Mouse (Mus musculus) ES-E14 (cell line): ENCODE measurements around the gene Pspn. TPM values are rescaled to one million over a fixed set of nuclear protein-coding genes. Genes with fewer than 3 reads are reported as not detected.

Source experiments
- DNase-seq: peaks from one replicate; pipeline ENCODE4 v3.0.0-alpha.2; 2013; ENCODE audit warnings: low read depth, low spot score
- H3K27ac ChIP-seq: 2 replicates; pipeline ENCODE4 v1.5.1; 2012; ENCODE audit warnings: low read depth, mild to moderate bottlenecking, low read length, moderate library complexity, mixed read lengths; ENCODE audit not compliant: poor library complexity, insufficient read depth, severe bottlenecking
- H3K36me3 ChIP-seq: 2 replicates; pipeline ENCODE4 v1.6.1; 2012; ENCODE audit warnings: mild to moderate bottlenecking, low read length, moderate library complexity, mixed read lengths; ENCODE audit not compliant: control insufficient read depth, poor library complexity, insufficient read depth, severe bottlenecking
- H3K4me1 ChIP-seq, 2 experiments: fragments of 150-350 bp in 1 of 2; sonication (generic) in 1 of 2; 2 replicates each; pipeline ENCODE4 v1.6.1; 2012; ENCODE audit warnings: low read length in 2 of 2, mild to moderate bottlenecking in 1 of 2, mixed read lengths in 1 of 2; ENCODE audit not compliant: control insufficient read depth in 2 of 2, insufficient read depth in 2 of 2, poor library complexity in 1 of 2
- H3K4me3 ChIP-seq, 2 experiments: fragments of 150-350 bp in 1 of 2; sonication (generic) in 1 of 2; 2 replicates each; pipeline ENCODE4 v1.5.1; 2012; ENCODE audit warnings: low read length in 2 of 2, low read depth in 1 of 2, mild to moderate bottlenecking in 1 of 2, mixed read lengths in 1 of 2; ENCODE audit not compliant: insufficient read depth in 1 of 2, poor library complexity in 1 of 2, severe bottlenecking in 1 of 2
- H3K9ac ChIP-seq: 2 replicates; pipeline ENCODE4 v1.6.1; 2012; ENCODE audit warnings: low read depth, mild to moderate bottlenecking, low read length, mixed read lengths; ENCODE audit not compliant: poor library complexity, insufficient read depth, severe bottlenecking
- H3K9me3 ChIP-seq: fragments of 150-350 bp; sonication (generic); 2 replicates; pipeline ENCODE4 v1.6.1; 2012; ENCODE audit warnings: low read depth, mild to moderate bottlenecking, low read length; ENCODE audit not compliant: control insufficient read depth, insufficient read depth
- CHD2 ChIP-seq: IDR thresholded peaks from 2 replicates; pipeline ENCODE4 v1.6.1; 2014; ENCODE audit warnings: mild to moderate bottlenecking, low read depth, low read length, inconsistent platforms
- HCFC1 ChIP-seq: IDR thresholded peaks from 2 replicates; pipeline ENCODE4 v1.6.1; 2012; ENCODE audit warnings: low read length, inconsistent platforms, borderline replicate concordance; ENCODE audit not compliant: insufficient read depth
- MAFK ChIP-seq: IDR thresholded peaks from 2 replicates; pipeline ENCODE4 v1.6.1; 2014; ENCODE audit warnings: mild to moderate bottlenecking, low read depth, low read length, inconsistent platforms; ENCODE audit not compliant: insufficient read depth
- ZC3H11A ChIP-seq: IDR thresholded peaks from 2 replicates; pipeline ENCODE4 v1.6.1; 2012; ENCODE audit warnings: low read depth, mild to moderate bottlenecking, inconsistent platforms, low read length, borderline replicate concordance
- ZNF384 ChIP-seq: IDR thresholded peaks from 2 replicates; pipeline ENCODE4 v1.6.1; 2012; ENCODE audit warnings: low read depth, low read length, inconsistent platforms
- in situ Hi-C, 2 experiments: fragments of 600-800 bp; cut with MboI; formaldehyde crosslinking; loops; one replicate each; pipeline ENCODE4 v1.15.1; 2025; ENCODE audit warnings: low sequenced_read_pairs in 2 of 2, inconsistent platforms in 1 of 2; ENCODE audit not compliant: unreplicated experiment in 2 of 2
- total RNA-seq: library from RNA; depleted of rRNA; stranded (reverse); fragments of 300-350 nt; gene quantifications from 2 replicates; pipeline ENCODE4 v1.2.3, GENCODE M21; 2012

Pspn gene
- total RNA-seq, 1 experiment, result not detected

DNA sequence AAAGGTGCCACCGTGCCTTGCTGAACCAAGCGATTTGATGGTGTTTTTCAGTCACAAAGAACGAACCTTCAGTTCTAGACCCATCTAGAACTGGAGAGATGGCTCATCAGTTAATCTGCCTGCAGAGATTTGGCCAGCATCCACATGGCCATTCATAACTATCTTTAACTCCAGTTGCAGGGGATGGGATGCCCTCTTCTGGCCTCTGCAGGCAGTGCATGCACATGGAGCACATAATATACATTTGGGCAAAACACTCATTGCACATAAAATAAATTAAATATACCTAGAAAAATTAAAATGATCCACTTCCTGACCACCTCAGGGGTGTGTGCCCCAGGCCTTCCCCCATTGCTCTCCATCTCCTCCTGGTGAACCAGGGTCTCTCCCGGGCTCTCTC is 37.9 kb downstream of the Pspn start:
- H3K4me1 ChIP-seq, result peaks cover 5 to 14% of the 10 kb centered on the region in 2 experiments; a peak in 2 of 4 replicates
- no peak overlapping the region for H3K27ac ChIP-seq
- TF ChIP-seq ZC3H11A (0 out of 2 replicates have a peak, but pooled peaks have one; percentile 29), MAFK (no peak), HCFC1 (no peak), CHD2 (no peak), ZNF384 (no peak)

DNA sequence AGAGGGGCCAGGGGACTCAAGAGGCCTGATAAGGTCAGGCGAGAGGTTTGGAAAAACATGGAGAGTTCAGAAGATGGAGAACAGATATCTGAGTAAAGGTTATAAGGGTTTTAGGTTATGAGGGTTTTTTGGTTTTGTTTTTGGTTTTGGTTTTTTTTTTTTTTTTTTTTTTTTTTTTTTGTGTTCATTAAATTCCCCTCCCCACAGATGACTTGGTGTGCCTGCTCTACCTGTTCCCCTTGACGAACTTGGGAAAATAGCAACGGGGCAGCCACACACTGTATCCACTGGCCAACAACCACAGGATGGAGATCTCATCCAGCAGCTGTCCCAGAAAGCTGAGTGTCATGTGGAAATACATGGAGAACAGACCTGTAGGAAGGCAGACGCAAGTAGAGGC is 41.2 kb downstream of the Pspn start:
- Histone ChIP-seq H3K9me3 (no peaks in the 10 kb centered on the region), H3K4me3 (no peak overlapping the region), H3K4me1 (peaks cover 5 to 16% of the 10 kb centered on the region in 2 experiments; a peak in 3 of 4 replicates), H3K9ac (no peak overlapping the region), H3K36me3 (no peaks in the 10 kb centered on the region), H3K27ac (no peak overlapping the region)
- in situ Hi-C loops, result no loop called here
- TF ChIP-seq CHD2, result no peak
- TF ChIP-seq ZC3H11A, result no peak
- no peak for TF ChIP-seq MAFK
- TF ChIP-seq ZNF384, result no peak
- no peak for TF ChIP-seq HCFC1
- no peak for DNase-seq

More for the DNA sequence above, 37.9 kb downstream of the Pspn start:
- no peak for DNase-seq
- Histone ChIP-seq H3K9me3 (no peaks in the 10 kb centered on the region), H3K36me3 (no peaks in the 10 kb centered on the region), H3K4me3 (no peak overlapping the region), H3K9ac (no peak overlapping the region)
- in situ Hi-C loops, result no loop called here

DNA sequence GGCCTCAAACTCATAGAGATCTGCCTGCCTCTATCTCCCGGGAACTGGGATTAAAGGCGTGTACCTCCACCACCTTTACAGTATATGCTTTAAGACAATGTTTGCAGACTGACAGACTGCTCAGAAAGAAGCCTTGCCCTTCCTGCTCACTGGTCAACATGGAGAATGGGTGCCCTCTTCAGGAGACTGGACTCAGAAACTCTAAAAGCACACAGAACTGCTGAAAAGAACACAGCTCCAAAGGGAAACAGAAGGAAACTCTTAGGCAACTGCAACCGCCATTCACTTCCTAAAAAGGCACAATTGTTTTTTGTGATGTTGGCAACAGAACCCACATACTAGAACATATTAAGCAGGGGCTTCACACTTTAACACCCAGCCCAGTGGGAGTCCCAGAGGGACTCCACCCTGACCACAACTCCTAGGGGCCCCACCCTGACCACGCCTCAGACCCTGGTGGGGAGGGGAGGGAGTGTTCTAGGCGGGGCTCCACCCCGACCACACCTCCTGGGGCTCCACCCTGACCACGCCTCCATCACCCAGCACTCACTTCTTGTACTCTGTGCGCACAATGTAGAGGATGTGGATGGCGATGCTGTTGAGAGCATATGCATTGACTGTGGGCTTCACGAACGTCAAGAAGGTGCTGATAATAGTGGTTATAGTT is 41.9 kb downstream of the Pspn start:
- in situ Hi-C loops, result no loop called here
- DNase-seq, result peak; percentile 50
- Histone ChIP-seq H3K9me3 (no peaks in the 10 kb centered on the region), H3K4me3 (peak overlapping the region in 1 of 2 experiments; percentile 23; a peak in 1 of 4 replicates), H3K36me3 (no peaks in the 10 kb centered on the region), H3K9ac (no peak overlapping the region), H3K27ac (no peak overlapping the region), H3K4me1 (peaks cover 5 to 17% of the 10 kb centered on the region in 2 experiments; a peak in 3 of 4 replicates)
- no peak for TF ChIP-seq HCFC1
- TF ChIP-seq CHD2, result no peak
- no peak for TF ChIP-seq MAFK
- no peak for TF ChIP-seq ZC3H11A
- TF ChIP-seq ZNF384, result no peak

DNA sequence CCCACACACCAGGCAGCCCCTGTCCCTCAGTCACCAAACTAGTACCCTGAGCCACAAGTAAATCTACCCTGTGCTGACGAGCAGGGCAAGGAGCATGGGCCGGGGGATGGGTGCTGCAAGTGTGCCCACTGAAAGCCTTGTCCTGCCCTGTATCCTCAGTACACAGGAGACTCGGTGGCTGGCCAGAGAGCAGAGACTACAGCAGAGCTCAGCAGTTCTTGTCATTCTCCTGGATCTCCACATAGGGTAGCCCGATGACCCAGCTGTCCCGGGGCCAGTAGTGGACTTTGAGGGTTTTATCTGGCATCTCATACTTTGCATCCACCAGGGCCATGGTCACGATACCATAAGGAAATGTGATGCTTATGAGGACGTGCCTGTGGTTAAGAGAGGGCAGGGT is 44.9 kb downstream of the Pspn start:
- peaks cover 2 to 16% of the 10 kb centered on the region in 2 experiments; a peak in 3 of 4 replicates for H3K4me1 ChIP-seq
- in situ Hi-C loops, result no loop called here
- no peak for DNase-seq
- TF ChIP-seq HCFC1, result no peak
- TF ChIP-seq CHD2, result no peak
- TF ChIP-seq ZC3H11A, result no peak
- no peak for TF ChIP-seq ZNF384
- no peak for TF ChIP-seq MAFK
- H3K4me3 ChIP-seq, result no peak overlapping the region
- H3K36me3 ChIP-seq, result no peaks in the 10 kb centered on the region
- H3K9ac ChIP-seq, result no peak overlapping the region
- H3K27ac ChIP-seq, result no peak overlapping the region
- no peaks in the 10 kb centered on the region for H3K9me3 ChIP-seq
